Mouse (Mus musculus) heart, postnatal 14 days (tissue): ENCODE data around the gene Mef2b. TPM values are rescaled to one million over a fixed set of nuclear protein-coding genes. Genes with fewer than 3 reads are reported as not detected.

Experiments
- DNase-seq, 2 experiments: peaks; one replicate each; pipeline ENCODE4 v3.0.0; 2021 to 2022
- intact Hi-C: fragments of 180-260 bp; cut with DNase I; formaldehyde crosslinking; loops from one replicate; pipeline ENCODE4 v1.15.1; 2025
- long read RNA-seq, 2 experiments: library from polyadenylated mRNA; stranded (forward); transcript quantifications; one replicate each; pipeline ENCODE4 v2.0.0; 2021
- total RNA-seq, 2 experiments: library from RNA; stranded (reverse); gene quantifications; 2 replicates each; pipeline ENCODE4 v1.2.3; 2021

The Mef2b gene
- under 1 TPM in 1 of 2 experiments, not detected in 1; 0.37 TPM for total RNA-seq
- long read RNA-seq, experiment 1, partial matches to known transcripts = 0 of 1 reads
- long read RNA-seq, experiment 1, other reads (novel, unspliced or antisense) = 1 of 1 reads
- long read RNA-seq, experiment 2, partial matches to known transcripts = 0 of 4 reads
- long read RNA-seq, experiment 2, other reads (novel, unspliced or antisense) = 4 of 4 reads

DNA sequence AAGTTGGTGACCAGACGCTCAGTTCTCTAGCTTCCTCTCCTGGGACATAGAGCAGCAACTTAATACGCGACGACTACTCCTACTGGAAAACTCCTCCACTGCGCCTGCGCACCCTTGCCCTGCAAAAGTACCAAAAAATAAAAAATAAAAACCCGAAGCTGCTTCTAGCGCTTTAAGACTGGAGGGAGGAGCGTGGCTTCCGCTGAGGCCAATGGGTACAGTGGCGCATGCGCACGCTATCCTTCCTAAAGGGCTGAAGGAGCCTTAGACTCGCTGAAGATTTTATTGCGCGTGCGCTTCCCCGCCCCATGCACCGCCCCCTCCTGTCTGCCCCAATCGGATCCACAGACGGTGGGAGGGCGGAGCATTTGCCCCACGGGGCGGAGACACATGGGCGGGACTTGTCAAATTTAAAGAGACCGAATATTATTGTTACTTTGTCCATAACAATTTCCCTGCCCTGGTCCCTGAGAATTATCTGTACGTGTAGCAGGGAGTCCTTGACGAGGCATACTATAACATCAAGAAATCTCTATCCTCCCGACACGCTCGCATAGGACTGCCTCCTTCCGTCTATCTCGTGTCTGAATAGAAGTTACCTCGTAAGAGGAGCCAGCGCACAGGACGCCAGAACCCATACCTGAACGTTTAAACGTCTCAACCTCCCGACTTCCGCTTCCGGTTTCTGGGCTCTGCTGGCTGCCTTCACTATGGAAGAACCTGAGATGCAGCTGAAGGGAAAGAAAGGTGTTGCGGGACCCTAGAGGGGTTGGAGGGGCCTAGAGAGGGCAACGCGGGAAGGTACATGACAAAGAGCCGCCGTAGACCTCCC lies at the start of gene Mef2b, which contains the start of the genes Rfxank and Borcs8:
TSS of gene Mef2b (plus strand) at position 686 of the 832 bp plus-strand sequence.
TSS of gene Rfxank (minus strand) at position 129 of the 832 bp plus-strand sequence.
TSS of gene Borcs8 (plus strand) at position 474 of the 832 bp plus-strand sequence.
- intact Hi-C loops = loop anchor here (2.0 kb wide), 1 partner anchor 32 kb away; no protein-coding TSS in a partner anchor
- DNase-seq = peak; percentile 98 to 99

DNA sequence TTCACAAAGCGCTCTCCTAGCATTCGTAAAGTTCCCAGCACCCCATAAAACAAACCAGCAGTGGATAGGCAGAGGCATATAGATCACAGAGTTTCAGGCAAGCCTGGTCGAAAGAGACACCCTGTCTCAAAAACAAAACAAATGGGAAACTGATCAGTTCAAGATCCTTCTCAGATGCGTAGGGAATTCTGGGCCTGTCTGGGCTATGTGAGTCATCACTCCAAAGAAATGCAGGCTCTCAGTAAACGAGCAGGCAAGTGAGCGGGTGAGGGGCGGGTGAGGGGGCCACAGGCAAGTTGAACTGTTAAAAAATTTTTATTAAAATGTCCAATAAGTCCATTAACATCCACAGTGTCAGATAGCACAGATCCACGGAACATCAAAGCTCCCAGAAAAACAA lies 46.7 kb upstream of the Mef2b start:
- intact Hi-C loops = no loop called here

DNA sequence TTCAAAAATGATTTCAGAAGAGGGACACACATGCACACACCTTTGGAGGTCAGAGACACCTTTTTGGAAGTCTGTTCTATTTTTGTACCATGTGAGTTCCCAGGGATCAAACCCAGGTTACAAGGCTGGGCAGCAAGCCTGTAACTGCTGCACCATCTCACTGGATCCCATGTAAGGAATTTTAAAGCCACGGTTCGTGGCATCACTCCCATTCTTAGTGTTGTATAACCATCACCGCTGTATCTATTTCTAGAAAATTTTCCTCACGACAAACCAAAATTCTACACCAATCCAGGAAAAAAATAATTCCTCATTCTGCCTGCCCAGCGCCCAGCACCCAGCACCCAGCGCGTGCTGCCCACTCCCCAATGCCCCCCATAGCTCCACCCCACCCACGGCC lies 40.2 kb upstream of the Mef2b start:
- DNase-seq = no peak
- intact Hi-C loops = loop anchor here (2.0 kb wide), 1 partner anchor 20 kb away; no protein-coding TSS in a partner anchor

More for the DNA sequence above, 46.7 kb upstream of the Mef2b start:
- DNase-seq = no peak

DNA sequence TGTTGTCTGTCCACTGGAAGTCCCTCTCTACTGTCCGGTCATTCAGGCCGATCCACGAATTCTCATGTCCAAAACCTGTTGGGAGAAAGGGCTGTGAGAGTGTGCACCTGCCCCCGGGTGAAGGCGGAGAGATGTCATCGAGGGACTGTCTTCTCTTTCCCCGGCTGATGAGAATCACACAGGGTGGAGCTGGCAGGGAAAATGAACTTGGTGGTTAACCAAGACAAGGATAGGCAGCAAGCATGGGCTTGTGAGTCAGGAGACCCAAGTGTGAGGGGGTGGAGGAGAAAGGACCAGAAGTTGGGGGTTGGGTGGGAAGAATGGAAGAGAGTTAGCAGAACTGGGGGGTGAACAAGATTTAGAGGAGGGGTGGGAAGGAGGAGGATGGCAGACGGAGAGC lies 39.3 kb upstream of the Mef2b start:
- intact Hi-C loops = loop anchor here (5.0 kb wide), 1 partner anchor 122 kb away; no protein-coding TSS in a partner anchor
- no peak for DNase-seq

DNA sequence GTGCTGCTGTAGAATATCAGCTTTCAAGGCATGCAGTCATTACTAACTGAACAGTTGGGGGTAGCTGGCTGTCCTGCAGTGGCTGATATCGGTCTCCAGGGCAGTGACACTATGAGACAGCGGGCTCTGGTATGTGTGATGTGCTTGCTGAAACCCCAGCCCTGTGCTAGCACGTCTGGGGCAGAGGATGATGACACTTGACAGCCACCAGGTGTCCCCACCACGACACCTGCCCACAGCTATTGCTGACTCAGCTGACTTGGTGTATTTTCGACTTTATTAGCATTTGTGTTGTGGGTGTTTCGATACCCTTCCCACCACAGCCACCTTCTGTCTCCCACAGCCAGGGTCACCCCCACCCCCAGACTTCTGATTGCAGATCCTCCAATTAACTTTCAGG lies 35.0 kb upstream of the Mef2b start:
- DNase-seq = peak; percentile 46 to 58
- intact Hi-C loops = loop anchor here (2.0 to 5.0 kb wide), 2 partner anchors 62 to 118 kb away; no protein-coding TSS in a partner anchor

DNA sequence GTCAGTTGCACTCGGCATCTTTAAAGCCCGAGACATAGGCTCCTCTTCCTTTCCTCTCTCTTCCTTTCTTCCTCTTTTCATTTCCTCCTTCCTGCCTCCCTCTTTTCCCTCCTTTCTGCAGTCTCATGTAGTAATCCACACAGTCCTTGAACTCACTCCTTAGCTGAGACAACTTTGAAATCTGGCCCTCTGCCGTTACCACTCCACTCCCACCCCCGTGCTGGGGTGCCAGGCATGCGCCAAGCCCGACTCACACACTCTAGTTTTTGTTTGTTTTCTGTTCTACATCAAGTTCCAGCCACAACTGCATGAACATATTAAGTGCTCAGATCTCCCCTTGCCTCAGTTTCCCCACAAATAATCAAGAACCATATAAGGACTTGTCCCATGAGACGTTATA lies 34.6 kb upstream of the Mef2b start:
- DNase-seq = no peak
- intact Hi-C loops = loop anchor here (2.0 to 5.0 kb wide), 2 partner anchors 62 to 117 kb away; no protein-coding TSS in a partner anchor

DNA sequence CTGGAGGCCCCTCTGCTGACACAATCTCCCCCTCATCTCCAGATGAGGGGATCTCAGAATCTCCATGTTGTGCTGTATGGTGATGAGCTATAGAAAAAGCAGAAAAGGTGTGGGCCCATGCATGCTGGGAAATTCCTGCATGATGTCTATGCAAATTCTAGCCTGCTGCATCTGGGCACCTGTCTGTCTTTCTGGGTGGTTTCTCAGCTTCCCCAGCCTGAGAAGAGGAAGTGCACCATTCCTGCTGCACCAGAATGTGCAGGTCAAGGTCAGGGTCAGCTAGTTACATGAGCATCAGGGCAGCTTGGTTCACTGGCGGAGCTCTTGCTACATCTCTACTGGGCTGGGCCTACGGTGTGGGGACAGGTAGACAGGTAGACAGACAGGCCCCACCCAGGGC lies 29.1 kb upstream of the Mef2b start:
- intact Hi-C loops = no loop called here
- DNase-seq = no peak

DNA sequence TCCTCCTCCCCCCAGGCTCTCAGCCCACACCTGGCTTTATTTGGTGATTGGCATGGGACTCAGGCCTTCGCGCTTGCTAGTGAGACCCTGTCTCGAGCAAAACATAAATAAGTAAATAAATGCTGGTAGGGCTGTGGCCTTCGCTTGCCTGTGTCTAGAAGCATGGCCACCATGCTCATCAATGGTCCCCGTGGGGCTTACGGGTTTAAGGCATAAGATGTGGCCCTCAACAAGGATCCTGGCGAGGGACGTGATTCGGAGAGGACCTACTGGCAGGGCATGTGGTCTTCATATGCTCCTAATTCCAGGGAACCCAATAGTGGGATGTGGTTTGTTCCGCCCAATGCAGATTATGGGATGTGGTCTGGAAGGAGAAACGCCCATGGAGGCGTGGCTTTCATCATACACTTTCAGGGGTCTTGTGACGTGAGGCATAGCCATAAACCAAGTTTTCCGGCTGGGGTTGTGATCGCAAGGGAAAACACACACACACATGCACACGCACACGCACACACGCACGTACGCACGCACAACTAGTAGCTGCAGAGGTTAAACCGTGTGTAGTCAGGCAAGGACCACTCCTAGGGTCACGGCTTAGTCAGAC lies 28.2 kb upstream of the Mef2b start:
- no peak for DNase-seq
- intact Hi-C loops = no loop called here

DNA sequence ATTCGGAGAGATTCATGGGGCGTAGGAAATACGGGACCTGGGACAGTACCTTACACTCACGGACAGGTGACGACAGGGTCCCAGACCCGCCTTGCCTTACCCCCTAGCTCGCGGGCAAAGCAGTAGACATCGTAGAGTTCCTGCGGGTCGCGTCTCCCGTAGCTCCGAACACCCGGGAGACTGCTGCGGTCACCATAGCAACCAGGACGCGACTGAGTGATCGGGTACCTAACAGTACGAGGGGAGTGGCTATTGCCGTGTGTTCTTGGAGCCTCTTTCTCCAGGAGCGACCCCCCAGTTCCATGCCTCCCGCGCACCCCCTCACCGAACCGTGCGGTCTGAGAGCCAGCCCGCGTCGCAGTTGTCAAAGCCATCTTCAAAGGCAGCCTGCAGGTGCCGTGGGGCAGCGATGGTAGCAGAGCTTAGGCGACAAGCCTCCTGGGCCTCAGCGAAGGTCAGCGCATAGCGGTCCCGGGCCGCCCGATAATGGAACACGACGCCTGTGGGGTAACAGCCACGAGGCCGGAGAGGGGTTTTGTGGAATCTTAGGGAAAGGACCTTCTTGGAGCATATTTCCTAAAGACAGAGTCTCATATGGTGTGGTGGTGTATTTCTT lies 27.0 kb upstream of the Mef2b start:
- intact Hi-C loops = no loop called here
- no peak for DNase-seq

DNA sequence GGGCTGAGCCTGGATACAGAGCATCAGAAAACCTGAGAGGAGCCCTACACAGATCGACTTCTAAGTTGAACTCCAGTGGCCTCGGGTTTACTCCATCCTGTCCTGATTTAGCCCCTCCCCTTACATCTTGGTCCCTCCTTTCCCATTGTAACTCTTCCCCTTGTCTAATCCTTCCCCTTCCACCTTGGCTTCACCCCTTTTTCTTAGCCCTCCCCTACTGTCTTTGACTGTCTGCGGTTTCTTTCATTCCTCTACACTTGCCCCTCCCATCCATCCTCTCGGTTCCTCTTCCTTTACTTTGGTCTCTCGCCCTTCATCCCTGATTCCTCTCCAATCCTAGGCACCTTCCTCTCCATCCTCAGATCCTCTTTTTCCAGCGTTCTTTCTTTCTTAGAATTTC lies 25.0 kb upstream of the Mef2b start:
- no peak for DNase-seq
- intact Hi-C loops = no loop called here

DNA sequence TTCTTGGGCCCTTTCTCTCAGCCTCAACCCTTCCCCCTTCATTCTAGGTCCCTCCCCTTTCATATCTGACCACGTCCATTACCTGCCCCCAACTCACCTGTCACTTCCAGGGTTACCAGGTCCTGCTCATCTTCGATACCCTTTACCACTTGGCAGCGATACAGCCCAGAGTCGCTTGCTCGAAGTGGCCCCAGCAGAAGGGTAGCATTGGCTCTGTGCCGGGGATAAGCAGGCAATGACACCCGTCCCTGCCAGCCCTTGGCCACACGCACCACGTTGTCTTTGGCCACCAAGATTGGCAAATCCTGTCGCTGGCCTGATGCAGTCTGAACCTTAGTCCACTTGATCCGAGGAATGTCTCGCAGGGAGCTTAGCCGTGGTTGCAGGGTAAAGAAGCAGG lies 24.6 kb upstream of the Mef2b start:
- intact Hi-C loops = no loop called here
- DNase-seq = no peak

DNA sequence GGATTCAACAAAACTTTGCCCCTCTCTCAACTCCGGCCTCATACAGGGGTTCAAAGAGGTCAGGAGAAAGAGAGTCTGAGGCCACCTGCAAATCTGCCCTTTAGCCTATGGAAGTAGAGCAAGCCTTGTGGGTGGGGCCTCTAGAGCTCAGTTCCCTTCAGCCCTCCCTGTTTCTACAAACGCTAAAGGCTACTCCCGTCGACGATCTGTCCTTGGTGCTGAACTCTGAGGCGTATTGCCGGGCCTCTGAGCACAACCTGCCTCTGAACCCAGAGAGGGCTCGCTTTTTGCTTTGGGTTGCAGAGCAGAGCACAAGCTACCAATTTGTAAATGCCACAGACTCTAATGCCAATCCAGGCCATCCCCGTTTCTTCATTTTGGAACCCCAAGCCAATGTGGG lies 21.9 kb upstream of the Mef2b start:
- intact Hi-C loops = loop anchor here (2.0 kb wide), 1 partner anchor 19 kb away; no protein-coding TSS in a partner anchor
- peak; percentile 28 to 54 for DNase-seq

DNA sequence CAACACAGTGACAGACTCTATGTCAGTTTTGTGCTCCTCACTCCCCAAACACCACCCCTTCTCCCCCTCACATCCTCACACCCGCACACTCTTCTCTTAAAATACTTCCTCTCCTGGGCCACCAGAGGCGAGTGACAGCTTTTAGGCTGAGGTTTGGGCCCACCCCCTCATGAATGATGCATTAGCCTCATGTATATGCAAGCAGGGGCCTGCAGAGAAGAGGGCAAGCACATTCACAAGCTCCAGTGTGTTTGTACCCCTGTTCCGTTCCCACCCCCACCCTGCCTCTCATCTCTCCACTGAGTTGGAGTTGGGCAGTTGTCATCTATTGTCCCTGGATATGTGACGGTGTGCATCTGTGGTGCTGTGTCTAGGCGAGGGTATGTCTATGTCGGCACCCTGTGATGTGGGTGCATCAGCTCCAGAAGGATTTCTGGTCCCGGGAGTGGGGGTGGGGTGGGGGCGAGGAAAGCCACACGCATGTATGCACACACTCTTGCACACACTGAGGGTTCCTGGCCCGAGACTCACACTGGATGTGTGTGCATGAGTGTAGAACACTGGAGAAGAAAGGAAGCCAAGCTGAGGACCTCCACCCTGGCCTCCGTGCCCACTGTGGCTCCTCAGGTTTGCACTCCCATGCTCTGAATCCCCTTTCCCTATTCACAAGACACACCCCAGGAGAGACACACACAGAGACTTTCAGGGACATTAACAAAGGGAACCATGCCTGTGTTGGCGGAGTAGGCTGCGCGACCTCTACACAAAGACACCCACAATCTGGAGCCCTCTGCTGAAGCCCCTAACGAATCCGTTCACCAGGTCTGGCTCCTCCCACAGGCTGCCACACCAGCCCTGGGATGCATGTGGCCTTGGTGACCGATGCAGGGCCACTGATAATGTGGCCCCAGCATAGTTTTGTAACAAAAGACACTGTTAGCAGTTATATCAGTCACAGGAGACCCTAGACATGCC lies 20.5 kb upstream of the Mef2b start:
- DNase-seq = no peak
- intact Hi-C loops = loop anchor here (2.0 kb wide), 1 partner anchor 20 kb away; no protein-coding TSS in a partner anchor

DNA sequence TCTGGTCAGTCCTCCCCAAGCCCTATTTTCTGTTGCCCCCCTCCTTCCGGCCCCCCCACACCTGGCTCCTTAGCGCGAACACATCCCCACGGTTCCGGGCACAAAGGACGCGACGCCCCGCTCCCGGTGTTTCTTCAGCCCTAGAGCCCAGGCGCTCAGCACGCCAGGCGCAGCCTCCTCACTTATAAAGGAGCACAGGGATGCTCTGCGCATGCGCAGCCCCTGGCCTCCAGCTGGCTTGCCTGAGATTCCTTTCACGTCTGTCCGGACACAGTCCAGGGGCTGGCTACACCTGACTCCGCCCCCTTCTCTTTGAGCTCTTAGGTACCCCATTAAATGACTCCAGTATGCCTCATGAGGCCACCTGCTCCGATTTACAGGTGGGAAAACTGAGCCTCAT lies 18.8 kb upstream of the Mef2b start, which contains the start of gene Ncan:
TSS of gene Ncan (minus strand) at position 207 of the 400 bp plus-strand sequence.
- intact Hi-C loops = loop anchor here (5.0 kb wide), 1 partner anchor 203 kb away; no protein-coding TSS in a partner anchor
- peak; percentile 53 for DNase-seq

DNA sequence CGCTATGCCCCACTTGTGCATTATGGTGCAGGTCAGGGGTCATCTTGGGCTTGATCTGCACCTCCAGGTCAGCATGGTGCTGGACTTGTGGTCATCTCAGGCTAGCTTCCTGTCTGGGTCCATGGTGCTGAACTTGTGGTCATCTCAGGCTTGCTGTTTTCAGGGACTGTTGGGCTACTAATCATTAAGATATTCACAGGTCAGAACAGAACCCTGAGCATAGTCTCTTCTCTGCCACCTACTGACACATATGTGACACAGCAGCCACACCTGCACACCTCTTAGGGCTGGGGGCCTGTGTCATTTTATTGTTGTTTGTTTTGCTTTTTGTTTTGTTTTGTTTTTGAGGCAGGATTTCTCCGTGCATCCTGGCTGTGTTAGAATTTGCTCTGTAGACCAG lies 16.6 kb upstream of the Mef2b start:
- intact Hi-C loops = loop anchor here (5.0 kb wide), 1 partner anchor 206 kb away; no protein-coding TSS in a partner anchor

DNA sequence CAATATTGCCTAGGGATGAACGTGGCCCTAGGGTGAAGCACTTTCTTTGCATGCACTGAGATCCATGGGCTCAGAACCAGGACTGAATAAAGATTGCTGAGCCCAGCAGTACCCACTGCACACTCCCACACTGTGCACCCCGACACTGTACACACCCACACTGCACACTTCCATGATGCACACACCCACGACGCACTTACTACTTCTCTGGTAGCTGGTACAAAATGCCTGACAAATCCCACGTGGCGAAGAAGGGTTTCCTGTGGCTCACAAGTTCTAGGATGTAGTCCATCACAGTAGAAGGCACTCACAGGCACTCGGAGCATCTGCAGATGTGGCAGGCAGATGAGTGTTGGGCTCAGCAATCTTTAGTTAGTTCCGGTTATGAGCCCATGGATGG lies 14.5 kb upstream of the Mef2b start:
- intact Hi-C loops = loop anchor here (5.0 kb wide), 1 partner anchor 208 kb away; no protein-coding TSS in a partner anchor
- DNase-seq = no peak

More for the DNA sequence above, 16.6 kb upstream of the Mef2b start:
- no peak for DNase-seq

DNA sequence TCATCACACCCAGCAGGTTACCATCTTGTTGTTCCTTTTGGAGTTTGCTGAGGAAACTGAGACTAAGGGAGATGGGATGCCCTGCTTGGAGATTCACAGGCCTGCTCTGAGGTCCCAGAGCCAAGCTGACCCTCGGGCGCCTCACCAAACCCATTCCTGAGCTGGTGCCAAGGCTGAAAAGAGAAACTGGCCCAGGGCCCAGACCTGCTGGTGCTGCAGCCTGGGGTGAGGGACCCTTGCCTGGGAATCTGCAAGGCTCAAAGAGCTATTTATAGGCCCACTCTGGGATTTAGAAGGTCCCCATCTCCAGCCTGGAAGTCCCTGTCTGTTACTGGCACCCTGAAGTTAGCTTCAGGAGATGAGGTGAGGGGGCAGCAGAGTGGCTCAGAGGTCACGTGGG lies 11.1 kb upstream of the Mef2b start:
- intact Hi-C loops = no loop called here

DNA sequence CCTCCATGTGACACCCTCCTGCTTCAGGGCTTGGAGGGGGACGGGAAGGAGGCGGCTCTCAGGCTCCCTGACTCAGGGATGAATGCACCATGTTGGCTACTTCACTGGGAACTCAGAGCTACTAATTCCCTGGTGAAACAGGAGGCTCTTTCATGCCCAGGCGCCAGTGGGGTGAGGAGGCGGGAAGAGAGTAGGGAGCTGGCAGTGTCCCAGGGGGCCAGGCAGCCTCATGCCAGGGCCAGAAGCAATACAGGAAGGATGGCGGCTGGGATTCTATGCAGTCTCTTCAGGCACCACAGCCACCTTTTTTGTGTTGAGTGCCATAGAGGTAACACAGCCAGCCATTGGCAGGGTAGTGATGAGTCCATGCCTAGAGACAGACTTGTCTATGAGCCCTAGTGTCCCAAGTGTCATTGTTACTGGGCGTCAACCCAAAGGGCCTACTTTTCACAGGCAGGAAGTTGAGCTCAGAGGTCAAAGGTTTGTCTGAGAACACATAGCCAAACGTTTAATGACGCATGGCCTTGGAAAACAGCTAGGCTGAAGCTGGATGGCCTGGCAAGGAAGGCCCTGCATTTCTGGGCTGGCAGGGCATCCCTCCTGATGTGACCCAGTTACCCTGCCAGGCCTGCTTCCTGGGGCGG lies 10.1 kb upstream of the Mef2b start:
- peak; percentile 42 to 54 for DNase-seq

More for the DNA sequence above, 11.1 kb upstream of the Mef2b start:
- DNase-seq = peak; percentile 77 to 87

More for the DNA sequence above, 10.1 kb upstream of the Mef2b start:
- intact Hi-C loops = no loop called here
